Mouse (Mus musculus): ENCODE data around the gene Camkk2.

The Camkk2 gene

DNA sequence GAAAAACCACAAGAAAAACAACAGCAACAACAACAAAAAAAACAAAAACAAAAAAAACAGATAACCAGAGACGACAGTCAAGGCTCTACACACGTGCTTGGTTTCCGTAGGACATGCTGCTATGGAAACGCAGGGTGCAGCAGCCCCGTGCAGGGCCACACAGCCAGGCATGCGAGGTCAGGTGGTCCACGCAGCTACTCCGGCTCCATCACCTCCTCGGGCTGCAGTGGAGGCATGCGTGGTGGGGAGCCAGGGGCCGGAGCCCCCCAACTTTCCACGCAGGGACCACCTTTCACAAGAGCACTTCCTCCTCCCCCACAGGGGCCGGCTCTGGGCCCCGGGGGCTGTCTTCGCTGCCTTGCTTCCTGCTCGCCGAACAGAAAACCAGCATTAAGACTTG is 45.3 kb downstream of the Camkk2 start:
- no peak for DNase-seq

GRCm38 (mm10) chr5:122731991-122732673 is 47.1 kb downstream of the Camkk2 start:
- DNase-seq, result no peak

- DNase-seq, result no peak
Observed at GRCm38 (mm10) chr5:122731321-122731720, 47.9 kb downstream of the Camkk2 start.

GRCm38 (mm10) chr5:122730776-122731175 is 48.4 kb downstream of the Camkk2 start:
- DNase-seq, result no peak

GRCm38 (mm10) chr5:122727096-122727495 is 52.1 kb downstream of the Camkk2 start:
- peak; percentile 68 for DNase-seq

DNA sequence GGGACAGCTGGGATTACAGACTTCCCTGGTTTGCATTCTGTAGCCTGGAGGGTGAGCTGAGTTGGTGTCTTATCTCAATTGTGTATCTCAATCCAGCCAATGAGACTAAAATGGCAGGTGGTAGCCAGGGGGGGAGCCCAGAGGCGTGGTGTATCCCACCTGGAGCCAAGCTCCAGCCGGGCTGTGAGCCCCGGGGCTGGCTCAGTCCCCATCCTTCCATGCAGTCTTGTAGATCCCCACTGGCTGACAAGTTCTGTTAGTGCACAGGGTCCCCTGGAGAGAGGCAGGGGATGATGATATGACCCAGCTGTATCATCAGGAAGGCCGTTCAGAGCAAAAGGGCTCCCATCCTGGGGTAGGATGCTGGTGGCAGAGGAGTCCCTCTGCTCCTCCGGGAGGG is 52.6 kb downstream of the Camkk2 start:
- peak; percentile 49 for DNase-seq

- peak; percentile 83 for DNase-seq
Observed at GRCm38 (mm10) chr5:122726068-122726467, 53.1 kb downstream of the Camkk2 start.

DNA sequence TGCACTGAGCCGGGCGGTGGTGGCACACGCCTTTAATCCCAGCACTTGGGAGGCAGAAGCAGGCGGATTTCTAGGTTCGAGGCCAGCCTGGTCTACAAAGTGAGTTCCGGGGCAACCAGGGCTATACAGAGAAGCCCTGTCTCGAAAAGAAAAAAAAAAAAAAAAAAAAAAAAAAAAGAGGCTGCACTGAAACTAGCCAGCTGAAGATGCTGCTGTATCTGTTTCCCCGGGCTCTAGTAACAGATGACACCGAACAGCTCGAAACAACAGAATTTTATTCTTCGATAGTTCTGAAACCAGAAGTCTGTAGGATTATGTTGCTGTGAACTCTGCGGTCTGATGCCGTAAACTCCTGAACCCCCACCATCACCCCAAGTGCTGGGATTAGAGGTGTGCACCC is 53.8 kb downstream of the Camkk2 start:
- DNase-seq, result no peak

- no peak for DNase-seq
Observed at GRCm38 (mm10) chr5:122719168-122719567, 60.0 kb downstream of the Camkk2 start.

GRCm38 (mm10) chr5:122718400-122718799 is 60.8 kb downstream of the Camkk2 start:
- no peak for DNase-seq

DNA sequence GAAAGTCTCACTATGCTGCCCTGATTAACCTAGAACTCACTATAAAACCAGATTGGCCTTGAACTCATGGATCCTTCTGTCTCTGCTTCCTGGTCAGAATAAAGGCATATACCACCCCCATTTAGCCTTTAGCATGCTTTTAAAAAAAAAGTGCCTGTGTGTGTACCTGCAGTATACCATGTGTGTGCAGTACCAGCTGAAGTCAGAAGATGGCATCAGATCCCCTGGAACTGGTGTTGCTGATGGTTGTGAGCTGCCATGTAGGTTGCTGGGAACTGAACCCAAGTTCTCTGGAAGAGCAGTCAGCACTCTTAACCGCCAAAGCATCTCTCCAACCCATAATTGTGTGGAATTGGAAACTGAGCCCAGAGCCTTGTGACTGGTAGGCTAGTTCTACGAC is 62.4 kb downstream of the Camkk2 start:
- DNase-seq, result no peak

DNA sequence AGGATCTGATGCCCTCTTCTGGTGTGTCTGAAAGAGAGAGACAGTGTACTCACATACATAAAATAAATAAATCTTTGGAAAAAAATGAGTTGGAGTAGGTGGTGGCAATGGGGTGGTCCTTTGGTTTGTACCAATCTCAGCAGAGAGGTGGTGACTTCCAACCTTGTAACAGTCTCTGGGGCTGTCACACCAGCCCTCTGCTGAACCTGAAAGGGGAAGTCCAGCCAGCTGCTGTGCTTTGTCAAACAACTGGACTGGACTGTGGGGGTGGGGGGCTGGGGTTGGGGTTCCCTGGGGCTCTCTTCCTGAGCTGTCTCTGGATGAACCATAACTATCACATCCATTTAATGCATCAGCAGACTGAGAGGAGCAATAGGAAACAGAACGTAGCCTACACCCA is 63.5 kb downstream of the Camkk2 start:
- DNase-seq, result no peak

GRCm38 (mm10) chr5:122708819-122709218 is 70.4 kb downstream of the Camkk2 start:
- no peak for DNase-seq

GRCm38 (mm10) chr5:122707276-122708181 is 71.7 kb downstream of the Camkk2 start, which contains the start of gene P2rx4:
Gene P2rx4 (plus strand): TSS chr5:122707544.
- peak; percentile 90 for DNase-seq

DNA sequence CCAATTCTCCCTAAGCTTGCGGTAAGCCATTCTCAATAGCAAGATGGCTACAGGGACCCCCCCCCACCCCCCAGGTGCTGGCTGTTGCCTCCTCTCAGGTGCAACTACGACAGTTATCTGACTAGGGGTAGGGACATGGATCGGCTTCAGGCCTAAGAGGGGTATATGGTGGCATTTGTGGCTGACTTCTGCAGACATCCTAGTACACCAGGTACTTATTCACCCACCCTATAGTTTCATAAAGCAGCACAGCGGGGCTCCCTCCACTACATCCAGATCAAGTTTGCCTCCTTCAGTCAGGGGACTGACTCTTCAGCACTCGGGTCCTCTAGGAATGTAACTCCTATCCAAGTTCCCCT is 72.3 kb downstream of the Camkk2 start:
- no peak for DNase-seq

DNA sequence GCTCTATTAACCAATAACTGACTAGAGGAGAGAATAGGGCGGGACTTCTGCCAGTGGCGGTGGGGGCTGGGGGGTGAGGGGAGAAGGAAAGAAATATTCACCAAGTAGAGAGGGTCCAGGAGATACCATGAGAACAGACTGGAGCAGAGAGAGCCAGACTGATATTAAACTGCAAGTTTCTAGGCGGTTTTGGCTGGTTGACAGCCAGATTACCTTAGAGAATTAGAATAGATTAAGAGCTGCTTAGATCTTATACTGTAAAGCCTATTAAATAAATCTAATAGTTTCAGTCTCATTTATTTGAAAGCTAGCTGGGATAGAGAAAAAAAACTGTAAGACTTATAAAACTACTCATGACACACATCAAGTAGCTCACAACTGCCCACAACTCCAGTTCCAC is 74.0 kb downstream of the Camkk2 start:
- DNase-seq, result no peak

DNA sequence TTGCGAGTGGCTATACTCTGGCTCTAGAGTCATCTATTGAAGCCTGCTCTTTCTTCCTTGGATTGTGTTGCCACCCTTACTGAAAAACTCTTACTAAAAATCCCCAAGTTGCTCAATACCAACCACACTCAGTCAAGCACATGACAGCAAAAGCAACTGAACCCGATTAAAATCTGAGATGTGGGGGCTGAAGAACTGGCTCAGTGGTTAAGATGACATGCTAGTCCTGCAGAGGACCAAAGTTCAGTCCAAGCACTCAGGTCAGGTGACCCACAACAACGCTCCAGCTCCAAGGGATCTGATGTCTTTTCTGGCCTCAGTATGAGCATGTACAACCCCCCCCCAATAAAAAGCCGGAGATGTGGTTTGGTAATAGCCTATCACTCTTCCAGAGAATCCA is 74.6 kb downstream of the Camkk2 start:
- no peak for DNase-seq

DNA sequence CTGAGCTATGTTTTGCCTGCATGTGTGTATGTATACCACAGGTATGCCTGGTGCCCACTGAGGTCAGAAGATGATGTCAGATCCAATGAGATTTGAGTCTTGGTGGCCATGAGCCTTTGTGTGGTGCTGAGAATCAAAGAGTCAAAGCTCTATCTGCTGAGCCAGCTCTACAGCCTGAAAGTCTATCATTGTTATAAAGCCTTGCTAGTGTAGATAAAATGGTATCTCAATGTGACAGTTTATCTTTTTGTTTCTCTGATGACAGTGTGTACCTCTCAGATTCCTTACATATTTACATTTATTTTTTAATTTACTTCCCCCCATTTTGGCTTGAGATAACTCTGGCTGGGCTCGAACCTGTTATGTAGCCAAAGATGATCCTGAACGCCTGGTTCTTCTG is 75.6 kb downstream of the Camkk2 start:
- DNase-seq, result no peak

DNA sequence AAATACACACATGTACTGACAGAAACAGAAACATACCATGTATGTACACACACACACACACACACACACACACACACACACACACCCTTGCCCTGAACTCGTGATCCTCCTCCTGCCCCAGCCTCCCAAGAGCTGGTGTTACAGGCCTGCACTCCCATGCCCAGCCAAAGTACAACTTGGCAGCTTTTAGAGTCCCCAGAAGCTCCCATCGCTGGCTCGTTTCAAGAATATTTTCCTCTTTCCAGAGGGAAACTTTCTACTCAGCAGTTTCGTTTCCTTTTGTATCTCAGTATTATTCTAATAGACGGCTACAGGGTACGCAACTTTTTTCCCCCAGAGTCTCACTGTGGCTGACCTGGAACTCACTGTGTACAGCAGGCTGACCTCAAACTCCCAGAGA is 77.1 kb downstream of the Camkk2 start:
- DNase-seq, result no peak

DNA sequence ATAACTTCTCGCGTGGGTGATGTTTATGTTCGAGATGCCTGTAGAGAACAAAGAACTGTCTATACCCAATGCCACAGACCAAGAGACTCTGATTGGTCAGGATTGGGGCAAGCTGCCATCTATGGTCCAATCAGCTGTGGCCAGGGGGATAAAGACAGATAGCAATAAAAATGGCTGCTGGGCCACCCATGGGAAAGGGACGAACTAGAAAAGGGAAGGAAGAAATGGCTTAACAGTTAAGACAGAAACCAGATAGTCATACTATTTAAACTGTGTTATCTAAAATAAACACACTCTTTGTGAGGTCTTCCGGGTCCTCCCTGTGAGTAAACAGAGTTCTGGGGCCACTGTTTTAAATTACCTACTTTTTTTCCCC is 78.4 kb downstream of the Camkk2 start:
- no peak for DNase-seq

GRCm38 (mm10) chr5:122700109-122700836 is 78.9 kb downstream of the Camkk2 start:
- no peak for DNase-seq

GRCm38 (mm10) chr5:122698701-122699060 is 80.5 kb downstream of the Camkk2 start:
- no peak for DNase-seq

- DNase-seq, result no peak
Observed at GRCm38 (mm10) chr5:122698041-122698700, 81.0 kb downstream of the Camkk2 start.

Measured in cerebellum, adult 9-11 months (tissue).